Mouse (Mus musculus) limb, embryonic 13.5 days (tissue): ENCODE data around the gene Gm12569. TPM values are rescaled to one million over a fixed set of nuclear protein-coding genes. Genes with fewer than 3 reads are reported as not detected.

Experiments used
- ATAC-seq: fragments of 200-750 bp; cut with Nextera tagmentation; 2 replicates; pipeline ENCODE4 v1.8.0; 2017; ENCODE audit warnings: low read depth, moderate number of reproducible peaks, moderate TSS enrichment; ENCODE audit not compliant: low FRiP score
- H3K27ac ChIP-seq: fragments of 300-500 bp; sonication (generic); 2 replicates; pipeline ENCODE4 v1.5.1; 2015; ENCODE audit warnings: inconsistent platforms, mild to moderate bottlenecking, moderate library complexity
- H3K27me3 ChIP-seq: fragments of 300-500 bp; sonication (generic); 2 replicates; pipeline ENCODE4 v1.6.1; 2015; ENCODE audit warnings: mild to moderate bottlenecking, inconsistent platforms
- H3K36me3 ChIP-seq: fragments of 300-500 bp; sonication (generic); 2 replicates; pipeline ENCODE4 v1.6.1; 2015; ENCODE audit warnings: inconsistent platforms, mild to moderate bottlenecking, moderate library complexity
- H3K4me1 ChIP-seq: fragments of 300-500 bp; sonication (generic); 2 replicates; pipeline ENCODE4 v1.6.1; 2015; ENCODE audit warnings: inconsistent platforms
- H3K4me2 ChIP-seq: fragments of 300-500 bp; sonication (generic); replicated peaks from 2 replicates; pipeline ENCODE4 v1.6.1; 2015; ENCODE audit warnings: inconsistent platforms, mild to moderate bottlenecking, moderate library complexity
- H3K4me3 ChIP-seq: fragments of 300-500 bp; sonication (generic); 2 replicates; pipeline ENCODE4 v1.5.1; 2015; ENCODE audit warnings: moderate library complexity, mild to moderate bottlenecking, inconsistent platforms
- H3K9ac ChIP-seq: fragments of 300-500 bp; sonication (generic); 2 replicates; pipeline ENCODE4 v1.6.1; 2015; ENCODE audit warnings: mild to moderate bottlenecking, inconsistent platforms
- H3K9me3 ChIP-seq: fragments of 300-500 bp; sonication (generic); 2 replicates; pipeline ENCODE4 v1.6.1; 2016; ENCODE audit warnings: inconsistent platforms
- WGBS: fragments of 180-500 bp; shearing (Covaris S2); methylation state at CpG from one replicate; pipeline ENCODE4 v1.1.7; 2015; 5-methylcytosine and 5-hydroxymethylcytosine counted together
- polyA plus RNA-seq: library from polyadenylated mRNA; unstranded; fragments of >200 nt; fragmentation: Nextera tagmentation; extraction: Ambion mirVana; gene quantifications from 2 replicates; pipeline ENCODE4 v1.2.1, GENCODE M21; 2015

Gene Gm12569
- polyA plus RNA-seq, 1 experiment from 2014 or later = not detected

GRCm38 (mm10) chr11:51263286-51263831 is 43.1 kb downstream of the Gm12569 start:
- H3K27ac ChIP-seq = peak overlapping the region; percentile 92
- peaks cover 9% of the 10 kb centered on the region for H3K36me3 ChIP-seq
- ATAC-seq = peak; percentile 48
- peaks cover 31% of the 10 kb centered on the region for H3K4me1 ChIP-seq
- peak overlapping the region; percentile 96 for H3K9ac ChIP-seq
- peak overlapping the region; percentile 90 for H3K4me3 ChIP-seq
- H3K27me3 ChIP-seq = no peaks in the 10 kb centered on the region
- no peaks in the 10 kb centered on the region for H3K9me3 ChIP-seq
- WGBS = under 1% methylated on average over 50 of the region's 50 CpGs
- H3K4me2 ChIP-seq = peak overlapping the region; percentile 86

- Histone ChIP-seq H3K4me1 (peaks cover 31% of the 10 kb centered on the region), H3K27me3 (no peaks in the 10 kb centered on the region), H3K4me3 (peak overlapping the region; percentile 90), H3K27ac (0 out of 2 replicates have a peak overlapping the region, but pooled peaks have one; percentile 22), H3K36me3 (peaks cover 14% of the 10 kb centered on the region), H3K4me2 (peak overlapping the region; percentile 86), H3K9ac (peak overlapping the region; percentile 96), H3K9me3 (no peaks in the 10 kb centered on the region)
- no peak for ATAC-seq
- WGBS = 8% methylated on average over 6 of the region's 6 CpGs
Measured at GRCm38 (mm10) chr11:51264352-51264751, 44.1 kb downstream of the Gm12569 start.

- peak overlapping the region; percentile 90 for H3K4me3 ChIP-seq
- no peak overlapping the region for H3K9ac ChIP-seq
Measured at GRCm38 (mm10) chr11:51265326-51265725, 45.1 kb downstream of the Gm12569 start.

GRCm38 (mm10) chr11:51274418-51274817 is 54.1 kb downstream of the Gm12569 start:
- ATAC-seq = no peak
- H3K36me3 ChIP-seq = peaks cover 78% of the 10 kb centered on the region
- no peak overlapping the region for H3K4me3 ChIP-seq
- no peak overlapping the region for H3K9ac ChIP-seq
- H3K27ac ChIP-seq = no peak overlapping the region
- H3K27me3 ChIP-seq = no peaks in the 10 kb centered on the region
- H3K4me1 ChIP-seq = no peaks in the 10 kb centered on the region
- H3K4me2 ChIP-seq = no peak overlapping the region
- WGBS = 93% methylated on average over 1 of the region's 1 CpGs
- H3K9me3 ChIP-seq = no peaks in the 10 kb centered on the region

More at GRCm38 (mm10) chr11:51265326-51265725, 45.1 kb downstream of the Gm12569 start:
- peaks cover 18% of the 10 kb centered on the region for H3K36me3 ChIP-seq
- H3K4me2 ChIP-seq = peak overlapping the region; percentile 86
- H3K9me3 ChIP-seq = no peaks in the 10 kb centered on the region
- ATAC-seq = no peak
- H3K4me1 ChIP-seq = peaks cover 31% of the 10 kb centered on the region
- no peak overlapping the region for H3K27ac ChIP-seq
- H3K27me3 ChIP-seq = no peaks in the 10 kb centered on the region
- 46% methylated on average over 3 of the region's 3 CpGs for WGBS

Other genes with a start within 250 kb of the Gm12569 start
- gene Olfr1377, start 238.5 kb upstream of the Gm12569 start, polyA plus RNA-seq = not detected in 2 replicates
- not detected in 2 replicates for gene Olfr51, start 216.9 kb upstream of the Gm12569 start, polyA plus RNA-seq
- gene Olfr54, start 206.2 kb upstream of the Gm12569 start, polyA plus RNA-seq = not detected in 2 replicates
- not detected in 2 replicates for gene Olfr1375, start 172.4 kb upstream of the Gm12569 start, polyA plus RNA-seq
- gene Zfp354a, start 161.2 kb upstream of the Gm12569 start, polyA plus RNA-seq = 10.2 and 11.8 TPM in 2 replicates
- gene Clk4, start 41.3 kb downstream of the Gm12569 start, polyA plus RNA-seq = 146 and 156 TPM in 2 replicates
- gene BC049762, start 42.6 kb downstream of the Gm12569 start, polyA plus RNA-seq = 0.52 and 0.53 TPM in 2 replicates
- 23.3 and 23.6 TPM in 2 replicates for gene Col23a1, start 69.4 kb downstream of the Gm12569 start, polyA plus RNA-seq